Mouse (Mus musculus): ENCODE data around the gene Dlgap3. TPM values are rescaled to one million over a fixed set of nuclear protein-coding genes. Genes with fewer than 3 reads are reported as not detected.
A peak's percentile ranks its signal among the peaks of the same experiment; 100 is the strongest.

Gene Dlgap3
- under 1 TPM; 0.22 to 0.25 TPM for total RNA-seq (2021)

- DNase-seq = peak; percentile 20 to 22
- intact Hi-C loops (cut with DNase I) = no loop called here
Observed at GRCm38 (mm10) chr4:127168914-127169345, at the start of gene Dlgap3. Gene Dlgap3, plus strand, starts transcription at chr4:127169204.

- intact Hi-C loops (cut with DNase I) = no loop called here
- DNase-seq = no peak
Observed at GRCm38 (mm10) chr4:127123391-127123790, 45.6 kb upstream of the Dlgap3 start, which contains the start of gene Tmem35b. Gene Tmem35b, plus strand, starts transcription at chr4:127123691.

- intact Hi-C loops (cut with DNase I) = no loop called here
- no peak for DNase-seq
Observed at GRCm38 (mm10) chr4:127124331-127124730, 44.7 kb upstream of the Dlgap3 start.

- intact Hi-C loops (cut with DNase I) = no loop called here
- DNase-seq = peak; percentile 76 to 83
Observed at GRCm38 (mm10) chr4:127125834-127126463, 43.1 kb upstream of the Dlgap3 start.

- no peak for DNase-seq
- intact Hi-C loops (cut with DNase I) = no loop called here
Observed at GRCm38 (mm10) chr4:127134687-127135086, 34.3 kb upstream of the Dlgap3 start.

GRCm38 (mm10) chr4:127137591-127137990 is 31.4 kb upstream of the Dlgap3 start:
- intact Hi-C loops (cut with DNase I) = no loop called here

GRCm38 (mm10) chr4:127138486-127138885 is 30.5 kb upstream of the Dlgap3 start:
- intact Hi-C loops (cut with DNase I) = no loop called here

More at GRCm38 (mm10) chr4:127137591-127137990, 31.4 kb upstream of the Dlgap3 start:
- no peak for DNase-seq

GRCm38 (mm10) chr4:127150031-127150430 is 19.0 kb upstream of the Dlgap3 start:
- intact Hi-C loops (cut with DNase I) = no loop called here
- no peak for DNase-seq

More at GRCm38 (mm10) chr4:127138486-127138885, 30.5 kb upstream of the Dlgap3 start:
- no peak for DNase-seq

- no peak for DNase-seq
- intact Hi-C loops (cut with DNase I) = no loop called here
Observed at GRCm38 (mm10) chr4:127153345-127153744, 15.7 kb upstream of the Dlgap3 start.

GRCm38 (mm10) chr4:127155757-127156156 is 13.2 kb upstream of the Dlgap3 start:
- intact Hi-C loops (cut with DNase I) = no loop called here
- no peak for DNase-seq

- DNase-seq = no peak
- intact Hi-C loops (cut with DNase I) = no loop called here
Observed at GRCm38 (mm10) chr4:127157746-127158145, 11.3 kb upstream of the Dlgap3 start.

GRCm38 (mm10) chr4:127163926-127164325 is 5.1 kb upstream of the Dlgap3 start:
- DNase-seq = no peak
- intact Hi-C loops (cut with DNase I) = no loop called here

- intact Hi-C loops (cut with DNase I) = no loop called here
- DNase-seq = no peak
Observed at GRCm38 (mm10) chr4:127167096-127167495, 1.9 kb upstream of the Dlgap3 start.

GRCm38 (mm10) chr4:127167731-127168130 is 1.3 kb upstream of the Dlgap3 start:
- intact Hi-C loops (cut with DNase I) = no loop called here
- no peak for DNase-seq

- intact Hi-C loops (cut with DNase I) = no loop called here
- peak in 1 of 2 experiments; percentile 25 for DNase-seq
Observed at GRCm38 (mm10) chr4:127168211-127168913, 642 bp upstream of the Dlgap3 start.

- peak in 1 of 2 experiments; percentile 6 for DNase-seq
- intact Hi-C loops (cut with DNase I) = no loop called here
Observed at GRCm38 (mm10) chr4:127169346-127170221, 580 bp downstream of the Dlgap3 start.

GRCm38 (mm10) chr4:127170866-127171265 is 1.9 kb downstream of the Dlgap3 start:
- no peak for DNase-seq
- intact Hi-C loops (cut with DNase I) = no loop called here

GRCm38 (mm10) chr4:127171341-127171905 is 2.4 kb downstream of the Dlgap3 start:
- intact Hi-C loops (cut with DNase I) = no loop called here
- DNase-seq = no peak

- intact Hi-C loops (cut with DNase I) = no loop called here
- no peak for DNase-seq
Observed at GRCm38 (mm10) chr4:127172119-127172518, 3.1 kb downstream of the Dlgap3 start.

GRCm38 (mm10) chr4:127172614-127173013 is 3.6 kb downstream of the Dlgap3 start:
- intact Hi-C loops (cut with DNase I) = no loop called here
- DNase-seq = no peak

GRCm38 (mm10) chr4:127173461-127173860 is 4.5 kb downstream of the Dlgap3 start:
- intact Hi-C loops (cut with DNase I) = no loop called here
- DNase-seq = peak; percentile 52 to 60

All from heart, postnatal 36 days (tissue).